Mouse (Mus musculus): ENCODE results near the gene Wwtr1.

GRCm38 (mm10) chr3:57602610-57603009 lies 26.9 kb upstream of the Wwtr1 start:
- no peak for TF ChIP-seq CTCF (IDR thresholded peaks at IDR 0.05; ENCODE audit: insufficient read depth, low read depth, low read length)
- no peak for TF ChIP-seq POLR2A (IDR thresholded peaks at IDR 0.05; ENCODE audit: insufficient read depth, low read depth, low read length)
